Mouse (Mus musculus): ENCODE results near the gene Map7d3. TPM values are rescaled to one million over a fixed set of nuclear protein-coding genes. Genes with fewer than 3 reads are reported as not detected.

Map7d3 gene
- polyA plus RNA-seq, 1 experiment from 2014 or later = 1.2 TPM

DNA sequence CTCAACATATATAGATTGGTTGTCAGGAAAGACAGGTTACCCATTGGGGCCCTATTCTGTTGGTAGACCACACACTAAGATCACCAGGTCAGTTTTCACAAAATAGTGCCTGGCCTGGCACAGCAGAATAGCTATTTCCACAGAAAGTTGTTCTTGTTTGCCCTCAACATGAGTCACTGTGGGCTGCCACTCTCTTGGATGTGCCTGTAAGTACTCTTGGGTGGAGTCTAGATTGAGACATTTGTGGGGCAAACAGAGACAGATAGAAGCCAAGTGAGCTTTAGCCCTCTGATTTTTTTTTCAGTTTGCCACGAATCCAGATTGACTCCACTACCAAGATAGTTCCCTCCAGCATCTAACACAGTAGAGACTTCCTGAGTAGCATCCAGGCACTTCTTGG, 50.4 kb downstream of the Map7d3 start:
- 65% methylated on average over 1 of the region's 1 CpGs for WGBS
- peaks cover 4% of the 10 kb centered on the region; the same call in 1 of the 2 replicates for H3K4me1 ChIP-seq (replicated peaks)
- no peaks in the 10 kb centered on the region for H3K36me3 ChIP-seq
- H3K9me3 ChIP-seq (replicated peaks) = no peaks in the 10 kb centered on the region
- H3K27me3 ChIP-seq (replicated peaks) = no peaks in the 10 kb centered on the region
- no peak overlapping the region for H3K9ac ChIP-seq
- ATAC-seq (ENCODE audit: insufficient number of reproducible peaks, low FRiP score) = no peak
- no peak overlapping the region for H3K4me2 ChIP-seq
- no peak overlapping the region for H3K27ac ChIP-seq (ENCODE audit: poor library complexity, severe bottlenecking)
- H3K4me3 ChIP-seq = no peak overlapping the region

DNA sequence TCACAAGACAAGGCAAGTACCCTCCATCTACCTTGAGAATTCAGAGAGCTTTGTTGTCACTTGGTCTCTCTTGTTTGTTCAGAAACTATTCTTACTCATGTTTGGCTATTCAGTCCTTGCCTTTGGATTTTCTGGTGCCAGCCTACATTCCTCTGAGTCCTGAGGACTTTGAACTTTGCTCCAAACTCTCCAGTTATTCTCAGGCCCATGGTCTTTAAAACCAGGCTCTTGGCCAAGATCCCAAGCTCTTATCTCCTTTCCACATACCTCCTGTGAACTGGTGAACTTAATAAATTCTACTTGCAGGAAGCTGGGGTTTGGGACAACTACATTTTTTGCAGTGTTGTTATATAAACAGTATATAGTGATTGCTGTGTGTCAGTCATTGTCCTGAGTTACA, 52.3 kb downstream of the Map7d3 start:
- Histone ChIP-seq H3K4me1 (replicated peaks) (peaks cover 4% of the 10 kb centered on the region; the same call in 1 of the 2 replicates), H3K36me3 (no peaks in the 10 kb centered on the region), H3K9me3 (replicated peaks) (no peaks in the 10 kb centered on the region), H3K27me3 (replicated peaks) (no peaks in the 10 kb centered on the region), H3K4me3 (no peak overlapping the region), H3K27ac (ENCODE audit: poor library complexity, severe bottlenecking) (no peak overlapping the region), H3K9ac (no peak overlapping the region), H3K4me2 (no peak overlapping the region)
- no peak for ATAC-seq (ENCODE audit: insufficient number of reproducible peaks, low FRiP score)

- WGBS = 66% methylated on average over 3 of the region's 3 CpGs
- ATAC-seq (ENCODE audit: insufficient number of reproducible peaks, low FRiP score) = no peak
These were observed 61.8 kb downstream of the Map7d3 start for GRCm38 (mm10) chrX:56760257-56760760.

GRCm38 (mm10) chrX:56756352-56756751, 65.8 kb downstream of the Map7d3 start:
- WGBS = 49% methylated on average over 7 of the region's 7 CpGs
- Histone ChIP-seq H3K4me2 (no peak overlapping the region), H3K9ac (no peak overlapping the region), H3K27ac (ENCODE audit: poor library complexity, severe bottlenecking) (no peak overlapping the region), H3K4me1 (replicated peaks) (peaks cover 4% of the 10 kb centered on the region; the same call in 1 of the 2 replicates), H3K9me3 (replicated peaks) (no peaks in the 10 kb centered on the region), H3K36me3 (no peaks in the 10 kb centered on the region), H3K4me3 (no peak overlapping the region), H3K27me3 (replicated peaks) (no peaks in the 10 kb centered on the region)
- ATAC-seq (ENCODE audit: insufficient number of reproducible peaks, low FRiP score) = no peak

More at GRCm38 (mm10) chrX:56760257-56760760, 61.8 kb downstream of the Map7d3 start:
- Histone ChIP-seq H3K4me1 (replicated peaks) (peaks cover 4% of the 10 kb centered on the region; the same call in 1 of the 2 replicates), H3K27ac (ENCODE audit: poor library complexity, severe bottlenecking) (no peak overlapping the region), H3K4me3 (no peak overlapping the region), H3K36me3 (no peaks in the 10 kb centered on the region), H3K9me3 (replicated peaks) (no peaks in the 10 kb centered on the region), H3K9ac (no peak overlapping the region), H3K4me2 (no peak overlapping the region), H3K27me3 (replicated peaks) (no peaks in the 10 kb centered on the region)

DNA sequence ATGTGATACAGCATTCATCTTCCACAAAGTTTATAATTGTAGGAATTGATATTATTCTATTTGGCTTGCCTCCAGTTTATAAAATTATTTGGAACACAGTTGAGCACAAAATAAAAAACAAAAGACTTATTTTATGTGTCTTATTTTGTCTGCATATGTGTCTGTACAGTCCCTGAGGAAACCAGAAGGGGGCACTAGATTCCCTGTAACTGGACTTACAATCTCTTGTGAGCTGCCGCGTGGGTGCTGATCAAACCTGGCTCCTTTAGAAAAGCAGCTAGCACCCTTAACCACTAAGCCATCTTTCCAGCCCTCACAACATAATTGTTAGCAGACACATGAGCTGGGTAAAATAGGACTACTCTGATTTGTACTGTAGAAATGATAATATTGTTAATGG, 66.5 kb downstream of the Map7d3 start:
- Histone ChIP-seq H3K9ac (no peak overlapping the region), H3K27me3 (replicated peaks) (no peaks in the 10 kb centered on the region), H3K9me3 (replicated peaks) (no peaks in the 10 kb centered on the region), H3K4me2 (no peak overlapping the region), H3K27ac (ENCODE audit: poor library complexity, severe bottlenecking) (no peak overlapping the region), H3K4me3 (no peak overlapping the region), H3K4me1 (replicated peaks) (peaks cover 4% of the 10 kb centered on the region; the same call in 1 of the 2 replicates), H3K36me3 (no peaks in the 10 kb centered on the region)
- no peak for ATAC-seq (ENCODE audit: insufficient number of reproducible peaks, low FRiP score)
- 47% methylated on average over 2 of the region's 2 CpGs for WGBS

DNA sequence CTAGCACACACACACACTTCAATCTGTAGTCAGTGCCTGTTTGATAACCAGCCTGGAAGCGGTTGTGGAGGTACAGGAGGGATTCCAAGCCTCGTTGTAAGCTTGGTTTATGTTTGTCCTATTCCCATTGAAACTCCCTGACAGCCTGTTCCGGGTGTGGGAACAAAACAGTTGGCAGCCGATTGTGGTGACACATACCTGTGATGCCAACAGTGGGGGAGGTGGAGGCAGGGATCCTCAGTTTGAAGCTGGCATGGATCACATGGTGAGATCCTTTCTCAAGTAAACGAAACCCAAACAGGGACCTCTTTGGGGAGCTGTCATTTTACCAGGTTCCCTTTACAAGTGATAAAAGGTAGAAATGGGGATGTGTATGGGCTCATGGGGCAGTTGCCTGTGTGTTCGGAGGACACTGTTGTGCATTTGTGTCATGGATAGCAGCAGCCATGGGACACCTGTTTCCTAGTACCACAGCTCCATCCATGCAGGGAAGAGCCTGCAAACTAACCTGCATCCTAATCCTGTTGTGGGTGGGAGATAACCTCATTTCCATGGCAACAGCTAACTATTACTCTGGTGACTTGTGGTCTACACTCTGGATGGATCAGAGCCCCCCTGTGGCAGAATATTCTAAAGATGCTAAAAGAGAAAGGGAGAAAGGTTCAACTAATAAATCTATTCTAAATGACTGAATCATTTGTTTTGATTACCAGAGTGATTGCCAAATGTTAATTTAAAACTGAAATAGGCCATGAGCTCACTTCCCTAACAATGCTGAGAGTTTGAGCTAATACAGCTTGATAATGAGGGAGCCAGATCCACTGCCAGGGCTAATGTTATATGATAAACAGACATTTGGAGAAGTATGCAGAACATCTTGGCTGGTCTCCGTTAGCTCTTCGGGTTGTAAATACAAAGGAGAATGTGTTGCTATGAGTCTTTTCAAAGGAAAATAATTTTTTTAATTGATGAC, 68.5 kb downstream of the Map7d3 start:
- no peaks in the 10 kb centered on the region for H3K9me3 ChIP-seq (replicated peaks)
- ATAC-seq (ENCODE audit: insufficient number of reproducible peaks, low FRiP score) = no peak
- H3K9ac ChIP-seq = no peak overlapping the region
- no peak overlapping the region for H3K4me3 ChIP-seq
- peaks cover 4% of the 10 kb centered on the region; the same call in 1 of the 2 replicates for H3K4me1 ChIP-seq (replicated peaks)
- no peak overlapping the region for H3K4me2 ChIP-seq
- H3K36me3 ChIP-seq = no peaks in the 10 kb centered on the region
- no peaks in the 10 kb centered on the region for H3K27me3 ChIP-seq (replicated peaks)
- no peak overlapping the region for H3K27ac ChIP-seq (ENCODE audit: poor library complexity, severe bottlenecking)
- WGBS = 72% methylated on average over 8 of the region's 8 CpGs

DNA sequence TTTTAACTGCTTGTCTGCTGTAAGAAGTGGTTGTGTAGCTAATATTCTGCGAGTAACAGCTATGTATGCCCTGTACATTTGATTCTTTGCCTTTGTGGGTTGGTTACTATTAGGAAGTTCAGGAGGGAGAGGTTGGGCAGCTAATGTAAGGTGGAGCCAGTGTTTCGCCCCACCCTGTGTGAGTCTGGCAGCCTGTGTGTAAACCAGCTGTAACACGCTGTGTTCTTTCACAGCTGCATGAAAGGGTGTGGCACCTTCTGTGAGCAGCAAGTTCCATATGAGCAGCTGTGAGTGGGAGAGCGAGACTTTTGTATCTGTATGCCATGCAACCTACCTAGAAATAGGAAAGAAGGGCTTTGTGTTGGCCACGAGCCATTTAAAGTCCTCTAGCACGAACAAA, 70.0 kb downstream of the Map7d3 start:
- Histone ChIP-seq H3K9ac (no peak overlapping the region), H3K27me3 (replicated peaks) (no peaks in the 10 kb centered on the region), H3K36me3 (no peaks in the 10 kb centered on the region), H3K9me3 (replicated peaks) (no peaks in the 10 kb centered on the region), H3K4me1 (replicated peaks) (peaks cover 4% of the 10 kb centered on the region; the same call in 1 of the 2 replicates), H3K4me2 (no peak overlapping the region), H3K4me3 (no peak overlapping the region), H3K27ac (ENCODE audit: poor library complexity, severe bottlenecking) (no peak overlapping the region)
- ATAC-seq (ENCODE audit: insufficient number of reproducible peaks, low FRiP score) = no peak
- WGBS = 67% methylated on average over 6 of the region's 6 CpGs

- Histone ChIP-seq H3K9me3 (replicated peaks) (no peaks in the 10 kb centered on the region), H3K36me3 (no peaks in the 10 kb centered on the region), H3K4me2 (no peak overlapping the region), H3K27me3 (replicated peaks) (no peaks in the 10 kb centered on the region), H3K9ac (no peak overlapping the region), H3K4me1 (replicated peaks) (peaks cover 4% of the 10 kb centered on the region; the same call in 1 of the 2 replicates), H3K27ac (ENCODE audit: poor library complexity, severe bottlenecking) (no peak overlapping the region), H3K4me3 (no peak overlapping the region)
- WGBS = 44% methylated on average over 4 of the region's 4 CpGs
- no peak for ATAC-seq (ENCODE audit: insufficient number of reproducible peaks, low FRiP score)
These were observed 70.6 kb downstream of the Map7d3 start for GRCm38 (mm10) chrX:56751536-56751935.

Other genes starting within 250 kb of the Map7d3 start
- 30.5 and 30.9 TPM in 2 replicates for gene Mmgt1, start 224.3 kb downstream of the Map7d3 start, polyA plus RNA-seq (2016; fragmentation: Nextera tagmentation; extraction: Ambion mirVana)
- gene Slc9a6, start 212.6 kb downstream of the Map7d3 start, polyA plus RNA-seq (2016; fragmentation: Nextera tagmentation; extraction: Ambion mirVana) = 8.0 and 9.2 TPM in 2 replicates
- gene Fhl1, start 90.5 kb downstream of the Map7d3 start, polyA plus RNA-seq (2016; fragmentation: Nextera tagmentation; extraction: Ambion mirVana) = 149 and 153 TPM in 2 replicates
- gene Adgrg4, start 47.8 kb upstream of the Map7d3 start, polyA plus RNA-seq (2016; fragmentation: Nextera tagmentation; extraction: Ambion mirVana) = not detected in 2 replicates
- not detected in 2 replicates for gene Brs3, start 220.7 kb upstream of the Map7d3 start, polyA plus RNA-seq (2016; fragmentation: Nextera tagmentation; extraction: Ambion mirVana)
- 65.5 and 68.3 TPM in 2 replicates for gene Htatsf1, start 231.3 kb upstream of the Map7d3 start, polyA plus RNA-seq (2016; fragmentation: Nextera tagmentation; extraction: Ambion mirVana)

Data from heart, embryonic 12.5 days (tissue).